Mouse (Mus musculus): ENCODE measurements around the gene Fancc.

GRCm38 (mm10) chr13:63529602-63530370, 32.7 kb upstream of the Fancc start:
- TF ChIP-seq CTCF (conservative IDR thresholded peaks at IDR 0.05; ENCODE audit: insufficient read depth, insufficient read length, low read depth, low read length) (no peak), POLR2A (IDR thresholded peaks at IDR 0.05; ENCODE audit: low read depth, low read length) (no peak)

Data from kidney, adult 2 months (tissue).